Mouse (Mus musculus) spleen, adult 2 months (tissue): ENCODE data around the gene Olfr872.

ENCODE experiments used
- CTCF ChIP-seq: fragments of 200-500 bp; IDR thresholded peaks from 2 replicates; pipeline ENCODE4 v1.5.1; 2011; ENCODE audit warnings: mild to moderate bottlenecking, inconsistent platforms; ENCODE audit not compliant: insufficient read depth, insufficient read length, insufficient replicate concordance; ENCODE audit errors: extremely low read depth
- POLR2A ChIP-seq: fragments of 200-500 bp; IDR thresholded peaks from 2 replicates; pipeline ENCODE4 v1.6.1; 2011; ENCODE audit warnings: low read depth, low read length, inconsistent platforms

DNA sequence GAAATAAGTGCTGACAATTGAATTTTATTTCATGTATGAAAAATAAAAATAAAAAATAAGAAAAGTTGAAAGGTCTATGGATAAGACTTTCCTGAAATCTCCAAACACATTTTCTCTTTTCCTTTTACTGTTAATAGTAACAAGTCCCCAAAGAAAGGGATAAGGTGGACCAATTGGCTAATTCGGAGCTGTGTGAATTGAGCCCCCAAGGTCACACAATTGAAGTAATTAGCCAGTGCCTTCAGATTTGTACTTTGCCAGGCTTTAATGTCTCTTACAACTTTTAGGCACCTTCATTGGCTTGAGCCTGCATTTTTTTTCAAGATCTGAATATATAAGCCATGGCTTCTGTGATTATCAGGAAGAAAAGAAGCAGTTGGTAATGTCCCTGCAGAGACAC is 61.3 kb downstream of the Olfr872 start, which contains the start of gene Olfr873:
- no peak for TF ChIP-seq CTCF
- TF ChIP-seq POLR2A = no peak
